Mouse (Mus musculus) neural tube, embryonic 12.5 days (tissue): ENCODE measurements around the gene Ifna2. TPM values are rescaled to one million over a fixed set of nuclear protein-coding genes. Genes with fewer than 3 reads are reported as not detected.

ENCODE experiments used
- ATAC-seq: fragments of 200-750 bp; cut with Nextera tagmentation; 2 replicates; pipeline ENCODE4 v1.8.0; 2017; ENCODE audit warnings: low read depth, mild to moderate bottlenecking, moderate TSS enrichment, moderate library complexity; ENCODE audit not compliant: low FRiP score
- H3K27ac ChIP-seq: fragments of 300-500 bp; sonication (generic); 2 replicates; pipeline ENCODE4 v1.5.1; 2016
- H3K27me3 ChIP-seq: fragments of 300-500 bp; sonication (generic); replicated peaks from 2 replicates; pipeline ENCODE4 v1.6.1; 2016; ENCODE audit warnings: mild to moderate bottlenecking
- H3K36me3 ChIP-seq: fragments of 300-500 bp; sonication (generic); 2 replicates; pipeline ENCODE4 v1.6.1; 2016; ENCODE audit warnings: mild to moderate bottlenecking
- H3K4me1 ChIP-seq: fragments of 300-500 bp; sonication (generic); 2 replicates; pipeline ENCODE4 v1.6.1; 2016
- H3K4me2 ChIP-seq: fragments of 300-500 bp; sonication (generic); replicated peaks from 2 replicates; pipeline ENCODE4 v1.6.1; 2016; ENCODE audit warnings: mild to moderate bottlenecking
- H3K4me3 ChIP-seq: fragments of 300-500 bp; sonication (generic); 2 replicates; pipeline ENCODE4 v1.5.1; 2016
- H3K9ac ChIP-seq: fragments of 300-500 bp; sonication (generic); 2 replicates; pipeline ENCODE4 v1.6.1; 2016; ENCODE audit warnings: mild to moderate bottlenecking
- H3K9me3 ChIP-seq: fragments of 300-500 bp; sonication (generic); 2 replicates; pipeline ENCODE4 v1.6.1; 2016; ENCODE audit warnings: mild to moderate bottlenecking
- WGBS: fragments of 180-500 bp; shearing (Covaris S2); methylation state at CpG from one replicate; pipeline ENCODE4 v1.1.7; 2016; 5-methylcytosine and 5-hydroxymethylcytosine counted together
- polyA plus RNA-seq: library from polyadenylated mRNA; unstranded; fragments of >200 nt; fragmentation: Nextera tagmentation; extraction: Ambion mirVana; gene quantifications from 2 replicates; pipeline ENCODE4 v1.2.1, GENCODE M21; 2016

Gene Ifna2
- polyA plus RNA-seq, 1 experiment from 2014 or later = not detected

DNA sequence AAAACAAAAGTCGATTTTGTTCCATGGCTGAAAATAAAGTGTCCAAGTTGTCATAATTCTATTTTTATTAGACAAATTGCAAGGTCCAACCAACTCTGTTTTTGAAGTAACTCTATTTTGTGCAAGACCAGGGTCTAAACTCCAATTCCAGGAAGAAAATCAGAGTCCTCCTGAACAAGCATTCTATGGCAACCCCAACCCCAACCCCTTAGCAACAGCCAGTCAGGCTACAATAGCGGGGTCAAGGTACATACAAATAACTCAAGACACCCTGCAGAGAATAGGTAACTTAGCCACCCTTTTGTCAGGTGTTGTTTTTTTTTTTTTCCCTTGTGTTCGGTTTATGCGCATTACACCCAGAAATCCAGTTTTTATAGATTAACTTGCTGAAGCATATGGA lies 14.0 kb upstream of the Ifna2 start:
- no peak overlapping the region for H3K4me3 ChIP-seq
- no peaks in the 10 kb centered on the region for H3K36me3 ChIP-seq
- no peaks in the 10 kb centered on the region for H3K9me3 ChIP-seq
- 83% methylated on average over 4 of the region's 4 CpGs for whole genome bisulfite sequencing
- ATAC-seq = no peak
- no peaks in the 10 kb centered on the region for H3K27me3 ChIP-seq
- H3K9ac ChIP-seq = no peak overlapping the region
- no peak overlapping the region for H3K27ac ChIP-seq
- H3K4me1 ChIP-seq = no peaks in the 10 kb centered on the region
- H3K4me2 ChIP-seq = no peak overlapping the region

DNA sequence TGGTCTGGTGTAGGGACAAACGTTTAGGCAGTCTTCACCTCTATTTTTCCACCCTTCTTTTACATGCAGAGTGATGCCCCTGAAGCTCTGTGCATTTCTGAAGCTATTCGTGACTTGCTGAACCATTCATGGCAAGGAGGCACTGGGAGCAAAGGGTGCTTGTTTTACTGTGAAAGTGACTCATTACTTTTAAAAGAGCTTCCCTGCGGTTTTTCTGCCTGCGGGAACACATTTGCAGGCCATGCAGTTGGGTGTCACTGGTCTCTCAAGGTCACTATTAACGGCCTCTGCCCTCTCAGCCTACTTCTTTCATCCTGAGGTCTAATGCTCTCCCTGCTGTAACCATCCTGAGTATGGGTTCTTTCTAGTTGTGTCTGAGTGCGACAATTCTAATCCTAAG lies 13.4 kb upstream of the Ifna2 start:
- Histone ChIP-seq H3K27ac (no peak overlapping the region), H3K36me3 (no peaks in the 10 kb centered on the region), H3K9me3 (no peaks in the 10 kb centered on the region), H3K4me1 (no peaks in the 10 kb centered on the region), H3K4me2 (no peak overlapping the region), H3K9ac (no peak overlapping the region), H3K27me3 (no peaks in the 10 kb centered on the region), H3K4me3 (no peak overlapping the region)
- no peak for ATAC-seq
- 54% methylated on average over 6 of the region's 6 CpGs for WGBS

DNA sequence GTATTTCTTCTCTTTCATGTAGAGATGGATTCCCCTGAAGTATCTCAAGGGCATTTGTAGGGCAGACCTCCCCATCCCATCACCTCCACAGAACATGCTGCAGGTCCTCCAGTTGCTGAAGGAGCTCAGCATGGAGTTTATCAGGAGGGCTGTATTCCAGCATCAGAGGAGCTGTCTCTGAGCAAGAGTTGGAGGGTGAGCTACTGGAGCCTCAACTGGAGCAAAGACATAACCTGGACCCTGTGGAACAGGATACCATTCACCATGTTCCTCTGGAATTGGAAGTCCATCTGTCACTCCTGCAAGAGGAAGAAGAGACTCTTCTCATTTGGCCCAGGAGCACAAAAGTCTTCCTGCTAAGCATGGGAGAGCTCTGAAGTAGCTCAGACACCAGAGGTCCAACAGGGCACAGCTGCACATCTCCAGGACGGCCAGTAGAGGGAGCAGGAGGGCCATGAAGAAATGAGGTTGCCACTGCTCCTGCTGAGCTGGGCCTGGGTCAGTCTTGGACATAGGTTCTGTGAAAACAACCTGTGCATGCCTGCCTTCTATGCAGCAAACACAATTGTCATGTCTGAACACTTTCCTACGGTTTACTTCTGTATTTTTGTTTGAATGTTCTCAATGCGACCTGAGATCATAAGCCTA lies 12.6 kb upstream of the Ifna2 start:
- no peak overlapping the region for H3K27ac ChIP-seq
- H3K9ac ChIP-seq = no peak overlapping the region
- WGBS = 24% methylated on average over 3 of the region's 3 CpGs
- H3K4me3 ChIP-seq = no peak overlapping the region
- no peaks in the 10 kb centered on the region for H3K4me1 ChIP-seq
- no peaks in the 10 kb centered on the region for H3K9me3 ChIP-seq
- no peaks in the 10 kb centered on the region for H3K27me3 ChIP-seq
- H3K36me3 ChIP-seq = no peaks in the 10 kb centered on the region
- peak; percentile 83; the same call in 1 of the 2 replicates for ATAC-seq
- H3K4me2 ChIP-seq = no peak overlapping the region

DNA sequence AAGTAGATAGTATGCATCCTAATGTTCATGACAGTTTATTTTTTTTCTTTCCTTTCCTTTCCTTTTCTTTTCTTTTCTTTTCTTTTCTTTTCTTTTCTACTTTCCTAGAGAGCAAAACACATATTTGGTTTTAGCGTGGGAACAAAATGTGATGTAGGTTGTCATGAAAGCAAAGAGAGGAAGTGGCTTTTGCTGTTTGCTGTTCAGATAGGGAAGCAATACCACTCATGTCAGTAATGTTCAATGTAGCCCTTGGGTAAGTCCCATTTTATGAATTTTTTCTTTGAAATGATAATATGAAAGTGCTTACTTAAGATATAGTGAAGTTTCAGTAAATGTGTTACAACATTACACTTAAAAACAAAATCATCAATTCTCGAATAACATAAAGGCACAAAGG lies 9.7 kb upstream of the Ifna2 start:
- Histone ChIP-seq H3K36me3 (no peaks in the 10 kb centered on the region), H3K4me2 (no peak overlapping the region), H3K27me3 (no peaks in the 10 kb centered on the region), H3K27ac (no peak overlapping the region), H3K9me3 (no peaks in the 10 kb centered on the region), H3K4me3 (no peak overlapping the region), H3K9ac (no peak overlapping the region), H3K4me1 (no peaks in the 10 kb centered on the region)
- WGBS = 87% methylated on average over 2 of the region's 2 CpGs
- no peak for ATAC-seq

DNA sequence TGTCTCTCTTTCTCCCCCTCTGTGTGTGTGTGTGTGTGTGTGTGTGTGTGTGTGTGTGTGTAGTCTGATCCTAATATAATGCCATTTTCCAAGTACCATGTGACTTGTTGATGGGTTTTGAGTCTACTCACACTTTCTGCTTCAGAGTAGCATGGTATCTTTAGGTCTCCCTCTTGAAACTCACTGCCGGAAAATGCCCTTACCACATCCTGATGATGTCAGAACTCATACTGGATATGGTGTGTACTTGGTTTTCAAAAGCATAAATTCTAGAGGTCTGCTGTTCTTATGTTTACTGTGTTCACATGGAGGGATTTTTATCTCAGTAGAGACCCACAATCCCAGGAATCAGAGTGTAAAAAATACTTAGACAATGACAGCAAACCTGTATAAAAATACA lies 8.8 kb upstream of the Ifna2 start:
- H3K27me3 ChIP-seq = no peaks in the 10 kb centered on the region
- 88% methylated on average over 1 of the region's 1 CpGs for WGBS
- ATAC-seq = no peak
- no peak overlapping the region for H3K27ac ChIP-seq
- H3K4me1 ChIP-seq = no peaks in the 10 kb centered on the region
- H3K9ac ChIP-seq = no peak overlapping the region
- no peaks in the 10 kb centered on the region for H3K9me3 ChIP-seq
- H3K4me3 ChIP-seq = no peak overlapping the region
- no peak overlapping the region for H3K4me2 ChIP-seq
- no peaks in the 10 kb centered on the region for H3K36me3 ChIP-seq

DNA sequence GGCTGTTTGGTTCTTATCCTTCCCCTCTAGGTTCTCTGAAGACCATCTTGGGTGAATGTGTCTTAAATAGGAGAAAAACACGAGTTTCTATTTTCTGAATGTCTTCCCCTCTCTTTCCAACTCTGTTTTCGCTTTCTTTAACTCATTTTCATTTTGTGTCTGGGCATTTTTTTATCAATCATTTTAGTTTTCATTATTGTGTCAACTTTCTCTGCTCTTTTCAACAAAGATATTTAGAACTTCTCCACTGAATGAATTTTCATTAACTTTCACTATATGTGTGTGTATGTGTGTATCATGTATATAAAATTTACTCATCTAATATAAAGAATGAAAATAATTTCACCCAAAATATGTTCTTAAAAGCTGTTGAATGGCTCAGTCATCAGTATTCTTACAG lies 7.5 kb upstream of the Ifna2 start, which contains the start of gene Ifnab:
TSS of gene Ifnab (minus strand) at position 101 of the 400 bp plus-strand sequence.
- Histone ChIP-seq H3K27ac (no peak within 1 kb of the TSS), H3K27me3 (no peaks in the 10 kb centered on the region), H3K9me3 (no peaks in the 10 kb centered on the region), H3K9ac (no peak within 1 kb of the TSS), H3K4me2 (no peak within 1 kb of the TSS), H3K4me3 (no peak within 1 kb of the TSS), H3K36me3 (no peaks in the 10 kb centered on the region), H3K4me1 (no peaks in the 10 kb centered on the region)
- WGBS = 72% methylated on average over 2 of the region's 2 CpGs
- ATAC-seq = no peak

DNA sequence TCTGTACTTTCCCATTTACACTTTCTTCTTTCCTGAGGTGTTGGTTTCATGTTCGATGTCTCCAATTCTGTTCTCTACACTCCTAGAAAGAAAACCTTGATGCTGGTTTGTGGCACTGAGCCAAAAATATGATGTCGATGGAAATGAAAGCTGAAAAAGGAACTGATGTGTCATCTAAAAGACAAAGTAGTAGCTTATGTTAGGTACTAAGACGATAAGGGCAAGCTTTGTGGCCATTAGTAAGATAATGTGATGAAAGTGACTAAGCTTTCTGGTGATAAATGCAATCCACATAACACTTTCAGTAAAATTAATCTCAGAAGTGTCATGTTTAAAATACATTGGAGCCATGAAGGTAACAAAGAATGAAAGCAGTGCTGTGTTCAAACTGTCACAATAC lies 2.4 kb downstream of the Ifna2 start:
- Histone ChIP-seq H3K4me3 (no peak overlapping the region), H3K27ac (no peak overlapping the region), H3K36me3 (no peaks in the 10 kb centered on the region), H3K4me2 (no peak overlapping the region), H3K27me3 (no peaks in the 10 kb centered on the region), H3K4me1 (no peaks in the 10 kb centered on the region), H3K9ac (no peak overlapping the region), H3K9me3 (no peaks in the 10 kb centered on the region)
- 84% methylated on average over 3 of the region's 3 CpGs for WGBS
- ATAC-seq = no peak

DNA sequence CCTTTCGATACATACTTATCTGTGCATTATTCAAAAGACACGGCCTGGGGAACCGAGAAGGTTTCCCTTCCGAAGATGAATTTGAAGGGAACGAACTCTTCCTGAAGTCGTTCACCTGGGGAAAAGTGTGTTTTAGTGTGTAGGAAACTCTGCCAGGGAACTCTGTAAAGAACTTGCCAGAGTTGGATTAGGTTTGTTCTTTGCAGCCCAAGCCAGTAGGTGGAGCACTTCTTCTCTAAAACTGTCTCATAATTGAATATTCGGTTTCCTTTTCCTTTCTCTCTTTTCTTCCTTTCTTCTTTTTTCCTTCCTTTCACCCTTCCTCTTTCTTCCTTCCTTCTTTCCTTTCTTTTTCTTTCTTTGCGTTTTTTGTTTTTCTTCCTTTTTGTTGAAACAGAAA lies 3.4 kb downstream of the Ifna2 start:
- H3K4me2 ChIP-seq = no peak overlapping the region

DNA sequence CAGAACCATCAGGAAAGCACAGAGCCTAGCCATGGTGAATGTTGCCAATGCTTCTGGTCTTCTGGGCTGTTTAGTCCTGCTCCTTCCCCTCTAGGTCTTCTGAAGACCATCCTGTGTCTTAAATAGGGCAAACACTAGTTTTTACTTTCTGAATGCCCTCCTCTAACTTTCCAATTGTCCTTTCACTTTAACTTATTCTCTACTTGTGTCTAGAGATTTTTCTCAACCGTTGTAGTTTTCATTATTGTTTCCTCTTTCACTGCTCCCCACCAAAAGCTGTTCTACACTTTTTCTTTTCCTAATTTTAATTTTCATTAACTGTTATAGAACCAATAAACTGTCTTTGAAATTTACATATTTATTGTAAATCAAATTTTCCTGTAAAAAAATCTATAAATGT lies 6.9 kb downstream of the Ifna2 start, which contains the start of gene Ifna16:
TSS of gene Ifna16 (minus strand) at position 101 of the 400 bp plus-strand sequence.
- no peak within 1 kb of the TSS for H3K4me3 ChIP-seq
- H3K4me1 ChIP-seq = no peaks in the 10 kb centered on the region
- H3K36me3 ChIP-seq = no peaks in the 10 kb centered on the region
- no peaks in the 10 kb centered on the region for H3K9me3 ChIP-seq
- no peak for ATAC-seq
- H3K9ac ChIP-seq = no peak within 1 kb of the TSS
- no peaks in the 10 kb centered on the region for H3K27me3 ChIP-seq
- no peak within 1 kb of the TSS for H3K4me2 ChIP-seq
- H3K27ac ChIP-seq = no peak within 1 kb of the TSS
- WGBS = 84% methylated on average over 1 of the region's 1 CpGs

More for the DNA sequence above, 3.4 kb downstream of the Ifna2 start:
- no peaks in the 10 kb centered on the region for H3K27me3 ChIP-seq
- H3K9ac ChIP-seq = no peak overlapping the region
- H3K9me3 ChIP-seq = no peaks in the 10 kb centered on the region
- no peak for ATAC-seq
- no peak overlapping the region for H3K4me3 ChIP-seq
- H3K4me1 ChIP-seq = no peaks in the 10 kb centered on the region
- 49% methylated on average over 8 of the region's 8 CpGs for WGBS
- no peaks in the 10 kb centered on the region for H3K36me3 ChIP-seq
- H3K27ac ChIP-seq = no peak overlapping the region

DNA sequence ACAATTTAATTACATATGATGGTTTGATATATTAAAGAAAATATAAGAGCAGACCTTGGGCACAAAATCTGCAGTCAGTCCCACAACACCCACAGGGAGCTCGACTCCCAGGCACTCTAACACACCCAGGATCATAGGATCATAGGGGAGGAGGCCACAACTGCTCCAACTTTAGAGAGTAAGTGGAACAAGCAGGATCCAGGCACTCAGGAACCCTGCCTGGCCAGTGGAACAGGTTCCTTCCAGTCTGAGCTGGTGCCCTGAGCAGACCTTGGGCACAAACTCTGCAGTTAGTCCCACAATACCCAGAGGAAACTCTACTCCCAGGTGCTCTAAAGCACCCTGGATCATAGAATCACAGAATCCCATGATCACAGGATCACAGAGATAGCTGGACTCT lies 28.3 kb downstream of the Ifna2 start:
- Histone ChIP-seq H3K9ac (no peak overlapping the region), H3K9me3 (no peaks in the 10 kb centered on the region), H3K4me1 (no peaks in the 10 kb centered on the region), H3K27ac (no peak overlapping the region), H3K4me2 (no peak overlapping the region), H3K27me3 (no peaks in the 10 kb centered on the region), H3K36me3 (no peaks in the 10 kb centered on the region), H3K4me3 (no peak overlapping the region)
- WGBS = 68% methylated on average over 1 of the region's 1 CpGs
- ATAC-seq = no peak

DNA sequence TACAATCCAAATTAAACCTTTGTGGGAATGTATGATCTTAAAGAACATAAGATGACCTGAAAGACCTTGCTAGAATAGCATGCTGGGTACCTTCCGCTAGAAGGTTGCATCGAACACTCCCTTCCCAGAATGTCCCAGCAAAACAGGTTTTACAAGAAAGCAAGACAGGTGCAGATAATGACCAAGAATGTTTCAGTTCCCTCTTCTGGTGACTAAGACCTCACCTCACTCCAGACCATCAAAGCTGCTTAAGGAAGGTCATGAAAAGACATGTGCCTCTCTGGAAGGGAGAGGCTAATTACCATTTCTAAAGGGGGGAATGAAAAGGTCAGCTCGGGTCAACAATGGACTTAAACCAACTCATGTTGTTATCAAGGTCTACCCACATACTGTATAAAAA lies 30.1 kb downstream of the Ifna2 start:
- H3K36me3 ChIP-seq = no peaks in the 10 kb centered on the region
- 79% methylated on average over 3 of the region's 3 CpGs for WGBS
- no peak overlapping the region for H3K4me3 ChIP-seq
- no peaks in the 10 kb centered on the region for H3K9me3 ChIP-seq
- no peaks in the 10 kb centered on the region for H3K4me1 ChIP-seq
- no peak overlapping the region for H3K4me2 ChIP-seq
- no peak overlapping the region for H3K27ac ChIP-seq
- no peak for ATAC-seq
- H3K9ac ChIP-seq = no peak overlapping the region
- H3K27me3 ChIP-seq = no peaks in the 10 kb centered on the region

DNA sequence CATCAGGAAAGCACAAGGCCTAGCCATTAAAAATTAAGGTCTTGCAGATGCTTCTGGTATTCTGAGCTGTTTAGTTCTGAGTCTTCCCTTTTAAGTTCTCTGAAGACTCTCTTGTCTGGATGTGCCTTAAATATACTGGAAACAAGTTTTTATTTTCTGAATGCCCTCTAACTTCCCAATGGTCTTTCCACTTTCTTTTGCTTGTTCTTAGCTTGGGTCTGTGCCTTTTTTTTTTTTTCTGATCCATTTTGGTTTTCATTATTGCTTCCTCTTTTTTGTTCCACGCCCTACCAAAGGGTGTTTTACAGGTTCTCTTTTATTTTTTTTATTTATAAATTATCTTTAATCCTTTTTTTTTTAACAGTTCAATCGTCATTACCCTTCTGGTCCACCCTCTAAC lies 39.4 kb downstream of the Ifna2 start, which contains the start of gene Ifna13:
TSS of gene Ifna13 (minus strand) at position 101 of the 400 bp plus-strand sequence.
- no peaks in the 10 kb centered on the region for H3K27me3 ChIP-seq
- H3K4me2 ChIP-seq = no peak within 1 kb of the TSS
- H3K4me1 ChIP-seq = no peaks in the 10 kb centered on the region
- no peaks in the 10 kb centered on the region for H3K36me3 ChIP-seq
- no peak within 1 kb of the TSS for H3K4me3 ChIP-seq
- H3K27ac ChIP-seq = no peak within 1 kb of the TSS
- WGBS = 64% methylated on average over 2 of the region's 2 CpGs
- H3K9ac ChIP-seq = no peak within 1 kb of the TSS
- H3K9me3 ChIP-seq = no peaks in the 10 kb centered on the region
- ATAC-seq = no peak

DNA sequence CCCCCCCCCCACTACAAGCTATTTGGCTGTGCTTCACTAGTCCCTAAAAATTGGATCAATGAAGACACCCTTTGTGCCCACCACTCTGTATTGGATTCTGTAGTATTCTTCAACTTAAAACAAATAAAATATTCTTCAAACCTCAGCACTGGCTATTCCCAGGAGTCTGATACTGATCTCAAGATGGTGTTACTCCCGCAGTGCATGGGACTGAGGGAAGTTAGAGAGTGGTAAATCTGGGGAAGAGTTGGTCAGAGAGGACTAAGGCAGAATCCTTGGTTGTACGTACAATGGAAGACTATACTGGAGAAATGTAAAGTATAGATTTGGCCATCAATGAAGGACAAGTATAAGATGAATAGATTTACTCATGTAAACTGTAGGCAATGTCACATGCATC lies 41.2 kb downstream of the Ifna2 start:
- WGBS = 45% methylated on average over 2 of the region's 2 CpGs
- H3K9ac ChIP-seq = no peak overlapping the region
- no peak for ATAC-seq
- H3K27ac ChIP-seq = no peak overlapping the region
- no peaks in the 10 kb centered on the region for H3K27me3 ChIP-seq
- no peak overlapping the region for H3K4me2 ChIP-seq
- H3K4me1 ChIP-seq = no peaks in the 10 kb centered on the region
- H3K4me3 ChIP-seq = no peak overlapping the region
- H3K9me3 ChIP-seq = no peaks in the 10 kb centered on the region
- H3K36me3 ChIP-seq = no peaks in the 10 kb centered on the region
